Mouse (Mus musculus): Measurements from ENCODE around the gene Rnf4. TPM values are rescaled to one million over a fixed set of nuclear protein-coding genes. Genes with fewer than 3 reads are reported as not detected.
A peak's percentile ranks its signal among the peaks of the same experiment; 100 is the strongest.

Gene Rnf4
- total RNA-seq, 1 experiment from 2014 or later: 105 TPM

DNA sequence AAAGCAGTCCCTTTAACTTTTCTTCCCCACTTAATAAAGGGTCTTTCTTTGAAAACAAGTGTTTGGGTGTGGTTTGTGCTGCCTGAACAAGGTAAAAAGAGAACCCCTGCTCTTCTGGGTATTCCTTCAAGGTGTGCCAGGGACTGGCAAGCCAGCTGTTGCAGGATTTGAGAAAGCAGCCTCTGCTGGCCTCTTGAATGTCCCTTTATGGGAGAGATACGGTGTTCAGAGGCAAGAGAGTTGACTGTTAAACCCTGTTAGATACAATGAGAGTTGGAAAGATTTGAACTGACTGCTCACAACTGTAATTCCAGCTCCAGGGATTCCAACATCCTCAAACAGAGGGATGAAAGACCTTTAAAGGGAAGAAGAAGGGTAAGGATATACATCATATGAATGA lies 2.0 kb upstream of the Rnf4 start:
- ATAC-seq (ENCODE audit: extremely low read depth, insufficient number of reproducible peaks, low FRiP score, poor library complexity, severe bottlenecking): no peak

DNA sequence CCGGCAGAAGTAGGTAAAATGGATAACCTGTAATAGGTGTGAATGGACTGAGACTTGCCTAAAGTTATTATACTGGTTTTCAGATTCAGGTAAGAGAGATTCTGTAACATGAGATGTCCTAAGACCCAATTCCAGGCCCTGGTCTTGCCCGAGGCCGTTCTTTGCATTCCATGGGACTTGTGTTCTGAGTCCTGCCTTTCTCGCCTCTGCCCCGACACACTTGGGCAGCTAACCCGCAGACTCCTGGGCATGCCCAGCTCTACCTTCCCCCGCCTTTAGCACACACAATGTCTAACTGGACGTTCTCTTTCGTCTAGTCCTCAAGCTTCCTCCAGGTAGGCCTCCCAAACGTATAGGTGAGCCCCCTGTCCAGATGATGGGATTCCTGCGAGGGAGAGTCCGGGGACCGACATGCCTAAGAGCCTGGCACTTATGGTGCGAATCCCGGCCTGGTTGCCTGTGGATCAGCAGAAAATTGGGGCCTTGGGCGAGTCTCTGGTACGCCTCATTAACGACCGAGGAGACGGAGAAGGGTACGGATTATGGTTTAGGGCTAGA lies 471 bp upstream of the Rnf4 start:
- peak; percentile 7 for ATAC-seq (ENCODE audit: extremely low read depth, insufficient number of reproducible peaks, low FRiP score, poor library complexity, severe bottlenecking)

DNA sequence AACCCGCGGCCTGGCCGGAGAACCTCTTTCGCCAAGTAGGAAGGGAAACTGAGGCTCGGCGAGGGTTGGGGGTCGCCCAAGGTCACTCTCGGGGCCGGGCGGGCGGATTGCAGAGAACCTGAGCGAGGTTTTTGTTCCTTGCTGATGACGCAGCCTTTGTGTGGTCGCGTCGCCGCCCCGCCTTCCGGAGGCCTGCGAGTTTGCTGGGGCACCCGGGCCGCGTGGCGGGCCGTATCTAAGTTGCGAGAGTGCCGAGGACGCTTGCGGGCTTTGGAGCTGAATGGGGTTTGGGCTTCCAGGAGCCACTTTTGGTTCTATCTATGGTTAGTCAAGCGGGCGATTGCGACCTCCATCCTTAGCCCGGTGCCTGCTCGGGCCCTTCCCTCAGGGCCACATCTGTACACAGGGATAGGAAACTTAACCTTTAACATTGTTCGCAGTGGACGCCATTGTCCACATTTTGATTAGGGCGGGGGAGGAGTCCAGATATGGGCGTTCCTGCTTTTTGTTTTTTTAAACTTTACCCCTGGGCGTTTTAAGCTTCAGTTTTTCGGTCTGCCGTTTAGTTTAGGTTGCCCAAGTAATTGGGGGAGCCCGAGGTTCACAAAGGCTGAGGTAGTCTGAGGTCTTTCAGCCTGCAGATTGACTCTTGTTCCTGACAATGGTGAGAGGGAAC lies 824 bp downstream of the Rnf4 start:
- ATAC-seq (ENCODE audit: extremely low read depth, insufficient number of reproducible peaks, low FRiP score, poor library complexity, severe bottlenecking): no peak

DNA sequence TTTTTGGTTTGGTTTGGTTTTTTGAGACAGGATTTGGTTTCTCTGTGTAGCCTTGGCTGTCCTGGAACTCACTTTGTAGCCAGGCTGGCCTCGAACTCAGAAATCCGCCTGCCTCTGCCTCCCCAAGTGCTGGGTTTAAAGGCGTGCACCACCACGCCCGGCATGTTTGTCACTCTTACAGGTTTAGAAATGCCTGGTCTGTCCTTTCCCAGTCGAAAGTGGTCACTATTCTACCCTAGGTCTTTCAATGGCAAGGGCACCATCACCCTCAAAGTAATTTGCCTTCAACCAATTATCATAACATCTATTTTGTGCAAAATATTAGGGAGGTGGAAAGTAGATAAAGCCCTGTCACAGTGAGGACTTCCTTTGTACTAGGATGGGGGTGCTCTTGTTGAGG lies 4.2 kb downstream of the Rnf4 start:
- no peak for ATAC-seq (ENCODE audit: extremely low read depth, insufficient number of reproducible peaks, low FRiP score, poor library complexity, severe bottlenecking)

DNA sequence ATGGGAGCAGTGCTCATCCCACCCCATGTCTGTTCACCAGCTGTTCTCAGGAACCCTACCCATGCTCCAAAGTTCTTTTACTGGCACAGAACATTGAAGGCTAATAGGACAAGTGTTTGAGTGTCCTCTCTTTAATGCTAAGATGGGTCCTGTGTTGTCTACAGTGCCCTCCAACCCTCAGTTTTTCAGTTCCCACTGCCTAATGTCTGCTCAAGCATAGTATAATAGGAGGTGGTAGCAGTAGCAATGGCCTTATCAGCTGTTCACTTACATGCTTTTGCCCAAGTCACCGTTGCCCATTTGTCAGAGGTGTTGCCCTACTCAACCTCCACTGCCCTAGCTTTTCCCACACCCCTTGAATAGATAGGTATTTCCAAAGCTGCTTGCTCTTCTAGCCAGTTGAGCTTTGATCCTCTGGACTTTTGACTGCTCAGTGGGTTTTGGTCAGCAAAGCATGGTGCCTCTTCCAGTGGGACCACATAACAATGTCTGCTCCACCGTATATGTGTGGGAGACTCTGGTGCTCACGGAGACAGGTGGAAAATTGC lies 16.1 kb downstream of the Rnf4 start:
- no peak for ATAC-seq (ENCODE audit: extremely low read depth, insufficient number of reproducible peaks, low FRiP score, poor library complexity, severe bottlenecking)

DNA sequence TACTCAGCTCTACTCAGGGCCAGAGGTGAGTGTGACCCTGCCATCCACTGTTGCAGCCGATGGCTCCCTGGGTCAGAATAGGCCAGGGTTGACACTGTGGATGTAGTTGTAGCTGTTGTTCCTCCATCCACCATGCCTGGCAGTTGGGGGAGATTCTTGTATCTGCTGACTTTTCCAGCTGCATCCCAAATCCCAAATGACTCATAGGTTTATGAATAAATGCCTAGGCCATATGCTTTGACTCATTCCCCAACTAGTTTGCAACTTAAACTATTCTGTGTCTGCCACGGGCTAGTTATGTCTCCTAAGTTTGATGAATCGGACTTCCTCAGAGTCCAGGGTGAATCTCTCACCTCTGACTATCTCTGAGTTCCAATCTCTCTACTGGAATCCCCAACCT lies 24.2 kb downstream of the Rnf4 start:
- no peak for ATAC-seq (ENCODE audit: extremely low read depth, insufficient number of reproducible peaks, low FRiP score, poor library complexity, severe bottlenecking)

DNA sequence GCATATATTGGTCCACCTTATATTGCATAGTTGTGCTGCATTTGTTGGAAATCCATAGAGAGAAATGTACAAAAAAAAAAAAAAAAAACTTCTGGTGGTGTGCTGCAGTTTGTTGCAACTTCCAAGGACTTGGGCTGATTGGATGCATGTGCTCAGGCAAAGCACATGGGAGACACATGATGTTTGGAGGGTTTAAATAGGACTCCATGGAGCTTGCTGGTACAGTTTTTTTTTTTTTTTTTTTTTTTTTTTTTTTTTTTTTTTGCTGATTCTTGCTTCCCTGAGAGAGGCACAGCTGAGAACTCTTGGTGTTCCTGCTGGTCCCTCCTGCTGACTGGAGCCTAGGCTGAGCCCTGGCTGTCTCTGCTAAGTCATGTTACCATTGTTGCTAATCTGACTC lies 27.0 kb downstream of the Rnf4 start:
- no peak for ATAC-seq (ENCODE audit: extremely low read depth, insufficient number of reproducible peaks, low FRiP score, poor library complexity, severe bottlenecking)

DNA sequence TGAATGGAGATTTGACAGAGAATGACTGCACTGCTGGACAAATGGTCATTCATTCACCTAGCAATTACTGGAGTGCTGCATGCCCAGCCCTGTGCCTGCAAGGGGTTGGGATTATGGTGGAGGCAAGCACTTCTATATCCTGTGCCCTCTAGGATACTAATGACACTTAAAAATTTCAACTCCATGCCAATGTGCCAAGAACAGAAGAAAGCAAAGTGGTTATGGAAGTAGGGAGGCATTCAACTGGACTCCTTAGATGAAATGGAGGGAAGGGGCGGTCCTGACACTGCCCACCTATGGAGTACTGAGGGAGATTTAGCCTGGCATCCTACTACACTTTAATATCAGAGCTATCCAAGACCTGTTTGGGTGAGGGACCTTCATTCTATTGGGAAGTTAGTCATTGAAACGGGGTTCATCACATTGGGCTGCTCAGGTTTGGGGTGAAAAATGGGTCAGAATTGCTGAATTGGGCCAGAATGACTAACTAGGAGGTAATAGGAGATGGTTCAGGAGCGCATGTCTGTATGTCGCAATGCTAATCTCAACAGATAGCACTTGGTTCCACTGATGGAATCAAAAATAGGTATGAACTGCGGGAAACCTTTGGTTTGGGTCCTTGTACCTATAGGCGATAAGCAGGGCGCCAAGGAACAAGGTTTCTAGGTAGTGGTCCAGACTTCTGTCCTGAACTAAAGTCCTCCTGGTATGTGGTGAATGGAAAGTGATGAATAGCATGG lies 32.6 kb downstream of the Rnf4 start:
- no peak for ATAC-seq (ENCODE audit: extremely low read depth, insufficient number of reproducible peaks, low FRiP score, poor library complexity, severe bottlenecking)

DNA sequence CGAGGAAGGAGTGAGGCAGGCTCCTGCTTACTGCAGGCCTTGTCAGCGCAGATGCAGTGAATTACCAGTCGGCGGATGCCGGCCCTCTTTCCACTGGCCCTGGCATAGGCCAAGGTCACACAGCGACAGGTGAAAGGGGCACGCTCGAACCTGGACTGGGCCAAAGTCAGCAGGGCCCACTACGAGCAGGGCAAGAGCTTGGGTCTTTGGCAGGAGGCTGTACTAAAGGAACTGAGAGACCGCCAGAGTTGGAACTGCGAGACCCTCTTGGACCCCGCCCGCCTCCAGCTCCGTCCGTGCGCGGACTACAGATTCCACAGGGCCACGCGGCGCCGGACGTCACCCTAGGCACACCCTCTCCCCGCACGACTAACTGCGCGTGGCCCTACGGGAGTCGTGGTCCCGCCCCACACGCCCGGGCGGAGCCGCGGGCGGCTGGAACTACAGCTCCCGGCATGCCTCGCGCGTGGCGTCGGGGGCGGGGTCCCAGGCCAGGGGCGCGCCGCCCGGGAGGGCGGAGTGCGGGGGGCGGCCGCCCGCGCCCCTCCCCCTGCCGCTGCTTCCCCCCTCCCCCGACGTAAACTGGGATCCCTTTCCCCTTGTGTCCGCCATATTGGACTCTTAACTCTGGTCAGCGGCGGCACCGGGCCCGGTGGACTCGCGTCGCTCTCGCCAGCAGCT lies 33.4 kb downstream of the Rnf4 start, which contains the start of gene Fam193a:
Gene Fam193a, plus strand, starts transcription at position 593 of the 681 bp plus-strand sequence.
- ATAC-seq (ENCODE audit: extremely low read depth, insufficient number of reproducible peaks, low FRiP score, poor library complexity, severe bottlenecking): peak; percentile 96

DNA sequence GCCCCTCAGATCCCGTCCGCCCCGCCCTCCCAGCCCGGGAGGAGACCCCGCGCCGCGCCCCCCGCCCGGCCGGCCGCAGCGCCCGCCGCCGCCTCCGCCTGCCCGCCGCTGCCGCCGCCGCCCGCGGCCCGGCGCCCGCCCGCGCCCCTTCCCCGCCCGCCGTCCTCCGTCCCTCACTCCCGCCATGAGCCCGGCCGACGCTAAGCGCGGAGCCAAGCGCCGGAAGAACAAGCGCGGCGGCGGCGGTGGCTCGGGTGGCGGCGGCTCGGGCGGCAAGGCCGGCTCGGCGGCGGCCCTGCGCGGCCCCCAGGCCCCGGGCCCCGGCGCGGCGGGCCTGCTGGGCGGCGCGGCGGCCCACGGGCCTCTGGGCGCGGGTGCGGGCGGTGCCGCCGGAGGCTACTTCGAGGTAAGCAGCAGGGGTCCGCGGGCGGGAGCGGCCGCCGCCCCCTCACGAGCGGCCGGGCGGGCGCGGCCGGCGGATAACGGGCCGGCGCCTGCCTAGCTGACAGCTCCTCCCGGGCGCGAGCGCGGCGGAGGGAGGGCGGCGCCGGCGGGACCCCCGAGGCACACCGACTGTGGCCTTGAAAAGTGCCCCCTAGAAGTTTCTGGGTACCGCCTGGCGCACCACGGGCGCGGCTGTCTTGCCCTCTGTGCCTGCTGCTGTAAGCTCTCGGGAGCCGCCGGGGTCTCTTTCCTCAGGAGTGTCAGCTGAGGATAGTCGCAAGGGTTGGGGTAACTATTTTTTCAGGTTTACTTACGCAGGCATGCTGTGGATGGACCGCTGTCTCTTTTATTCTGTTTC lies 34.1 kb downstream of the Rnf4 start:
- no peak for ATAC-seq (ENCODE audit: extremely low read depth, insufficient number of reproducible peaks, low FRiP score, poor library complexity, severe bottlenecking)

DNA sequence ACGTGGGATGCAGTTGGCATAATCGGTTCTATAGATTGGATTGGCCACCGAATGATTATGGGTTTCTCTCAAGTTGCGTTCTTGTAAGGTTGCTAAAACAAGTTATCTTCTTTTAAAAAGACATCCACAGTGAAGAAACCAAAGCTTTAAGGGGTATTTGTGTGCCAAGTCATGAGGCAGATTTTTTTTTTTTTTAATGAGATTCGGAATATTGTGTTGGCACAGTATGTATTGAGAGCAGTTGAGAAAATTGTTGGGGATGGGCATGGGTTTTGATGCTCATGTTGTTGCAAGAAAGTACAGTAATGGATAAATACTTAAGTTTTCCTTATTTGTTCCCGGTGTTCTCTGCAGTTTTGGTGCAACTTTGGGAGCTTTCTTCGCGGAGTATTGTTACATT lies 34.8 kb downstream of the Rnf4 start:
- ATAC-seq (ENCODE audit: extremely low read depth, insufficient number of reproducible peaks, low FRiP score, poor library complexity, severe bottlenecking): no peak

DNA sequence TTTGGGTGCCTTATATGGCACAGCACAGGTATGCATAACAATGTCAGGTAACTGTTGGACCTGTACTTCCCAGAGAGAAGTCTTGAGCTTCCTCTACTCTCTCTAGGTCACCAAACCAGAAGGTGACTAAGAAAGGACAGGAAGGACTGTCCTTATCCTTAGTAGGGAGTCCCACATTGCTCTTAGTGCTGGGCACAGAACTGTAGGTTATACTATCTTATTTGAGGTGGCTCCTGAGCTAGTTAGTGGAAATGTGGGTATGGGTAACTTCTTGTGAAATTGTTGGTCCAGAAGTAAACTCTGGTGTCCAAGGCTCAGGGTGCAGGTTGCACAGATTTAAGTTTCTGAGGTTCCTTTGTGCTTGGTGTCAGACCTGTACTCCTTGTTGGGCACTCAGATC lies 36.1 kb downstream of the Rnf4 start:
- ATAC-seq (ENCODE audit: extremely low read depth, insufficient number of reproducible peaks, low FRiP score, poor library complexity, severe bottlenecking): no peak

DNA sequence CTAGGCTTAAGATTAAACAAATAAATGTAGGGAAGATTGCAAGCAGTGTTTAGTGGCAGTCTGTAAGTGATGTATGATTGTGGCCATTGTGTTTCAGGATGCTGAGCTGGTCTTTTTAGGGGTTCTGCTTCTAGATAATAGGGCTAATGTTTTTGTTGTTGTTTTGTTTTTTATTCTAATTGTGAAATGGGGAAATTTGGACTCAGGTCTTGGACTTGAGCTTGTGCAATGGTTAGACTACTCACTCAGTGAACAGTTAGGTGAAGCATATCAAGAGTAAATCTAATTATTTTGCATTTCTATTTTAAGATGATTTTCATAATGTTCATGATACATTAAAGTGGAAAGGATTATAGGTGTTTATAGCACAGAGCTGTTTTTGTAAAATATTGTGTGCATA lies 36.5 kb downstream of the Rnf4 start:
- no peak for ATAC-seq (ENCODE audit: extremely low read depth, insufficient number of reproducible peaks, low FRiP score, poor library complexity, severe bottlenecking)

DNA sequence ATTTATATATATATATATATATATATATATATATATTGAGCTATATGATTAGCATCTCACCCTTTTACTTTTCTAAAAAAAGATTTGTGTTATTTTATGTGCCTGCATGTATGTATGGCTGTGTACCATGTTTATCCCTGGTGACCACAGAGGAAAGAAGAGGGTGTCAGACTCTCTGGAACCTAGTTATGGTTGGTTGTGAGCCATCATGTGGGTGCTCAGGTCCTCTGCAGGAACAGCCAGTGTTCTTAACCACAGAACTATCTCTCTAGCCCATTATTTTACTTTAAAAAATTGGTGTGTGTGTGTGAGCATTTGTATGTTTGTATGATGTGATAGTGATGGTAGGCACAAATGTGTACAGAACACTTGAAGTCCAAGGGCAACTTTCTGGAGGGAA lies 42.7 kb downstream of the Rnf4 start:
- no peak for ATAC-seq (ENCODE audit: extremely low read depth, insufficient number of reproducible peaks, low FRiP score, poor library complexity, severe bottlenecking)

DNA sequence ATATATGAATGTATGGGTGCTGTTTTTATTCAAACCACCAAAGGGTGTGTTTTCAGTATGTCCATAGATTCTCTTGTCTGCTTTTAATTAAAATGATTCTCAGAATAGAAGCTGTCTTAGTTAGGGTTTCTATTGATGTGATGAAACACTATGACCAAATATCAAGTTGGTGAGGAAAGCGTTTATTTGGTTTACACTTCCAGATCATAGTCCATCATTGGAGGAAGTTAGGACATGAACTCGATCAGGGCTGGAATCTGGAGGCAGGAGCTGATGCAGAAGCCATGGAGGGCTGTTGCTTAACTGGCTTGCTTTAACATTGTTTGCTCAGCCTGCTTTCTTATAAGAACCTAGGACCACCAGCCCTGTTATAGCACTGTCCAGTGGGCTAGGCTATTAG lies 45.6 kb downstream of the Rnf4 start:
- no peak for ATAC-seq (ENCODE audit: extremely low read depth, insufficient number of reproducible peaks, low FRiP score, poor library complexity, severe bottlenecking)

DNA sequence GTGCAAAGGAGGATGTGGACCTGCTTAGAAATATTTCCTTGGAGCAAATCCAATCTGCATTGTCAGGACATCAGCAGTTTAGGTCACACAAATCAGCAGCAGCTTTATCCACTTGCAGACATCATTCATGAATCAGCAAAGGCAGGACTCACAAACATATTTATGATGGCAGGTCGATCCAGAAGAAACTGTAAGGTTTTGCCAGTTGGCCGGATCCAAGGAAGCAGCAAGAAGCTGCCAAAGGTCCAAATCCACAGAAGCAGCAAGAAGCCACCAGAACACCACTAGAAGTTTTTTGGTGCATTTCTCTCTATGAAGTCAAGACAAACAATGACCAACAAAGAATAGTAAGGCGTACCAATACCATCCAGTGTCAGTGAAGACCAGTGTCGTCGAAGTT lies 49.5 kb downstream of the Rnf4 start:
- no peak for ATAC-seq (ENCODE audit: extremely low read depth, insufficient number of reproducible peaks, low FRiP score, poor library complexity, severe bottlenecking)

DNA sequence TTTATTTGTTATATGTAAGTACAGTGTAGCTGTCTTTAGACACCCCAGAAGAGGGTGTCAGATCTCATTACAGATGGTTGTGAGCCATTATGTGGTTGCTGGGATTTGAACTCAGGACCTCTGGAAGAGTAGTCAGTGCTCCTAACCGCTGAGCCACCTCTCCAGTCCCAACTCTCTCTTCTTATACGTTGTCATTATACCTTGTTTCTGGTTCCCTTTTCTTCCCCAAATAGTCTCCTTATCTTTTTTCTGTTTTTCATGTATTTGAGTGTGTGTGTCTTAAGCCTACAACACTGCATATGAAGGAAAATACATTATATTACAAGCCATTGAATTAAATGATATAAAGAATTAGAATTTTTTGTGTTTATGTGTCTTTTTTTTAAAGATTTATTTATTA lies 50.7 kb downstream of the Rnf4 start:
- ATAC-seq (ENCODE audit: extremely low read depth, insufficient number of reproducible peaks, low FRiP score, poor library complexity, severe bottlenecking): no peak

DNA sequence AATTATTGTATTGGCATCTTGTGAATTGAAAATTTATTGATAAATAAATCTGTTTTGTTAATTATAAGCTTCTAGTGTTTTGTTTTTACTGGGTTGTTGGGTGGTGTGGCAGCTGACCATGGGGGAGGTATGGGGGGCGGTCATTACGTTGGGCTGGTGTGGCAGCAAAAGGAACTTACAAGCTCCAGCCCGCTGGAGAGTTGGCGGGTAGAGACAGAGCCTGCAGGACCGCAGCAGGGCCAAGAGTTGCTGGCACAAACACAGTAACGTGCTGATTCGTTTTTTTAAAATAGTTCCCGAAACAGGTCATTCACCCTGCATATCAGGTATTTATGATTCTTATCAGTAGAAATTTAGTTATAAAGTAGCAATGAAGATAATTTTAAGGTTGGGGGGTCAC lies 57.2 kb downstream of the Rnf4 start:
- no peak for ATAC-seq (ENCODE audit: extremely low read depth, insufficient number of reproducible peaks, low FRiP score, poor library complexity, severe bottlenecking)

DNA sequence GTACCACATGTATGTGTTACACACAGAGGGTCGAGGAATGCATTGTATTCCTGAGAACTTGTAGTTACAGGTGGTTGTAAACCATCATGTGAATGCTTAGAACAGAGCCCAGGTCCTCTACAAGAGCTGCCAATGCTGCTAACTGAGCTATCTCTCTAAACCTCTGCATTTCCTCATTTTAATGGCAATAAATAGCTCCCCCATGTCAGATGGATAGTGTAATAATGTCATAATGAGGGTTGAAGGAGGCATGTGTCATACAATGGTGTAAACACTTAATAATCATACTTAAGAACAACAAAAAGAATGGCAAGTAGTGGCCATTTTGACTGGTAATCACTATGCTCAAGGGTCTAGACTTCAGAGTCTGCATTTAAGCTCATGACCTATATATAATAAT lies 59.3 kb downstream of the Rnf4 start:
- ATAC-seq (ENCODE audit: extremely low read depth, insufficient number of reproducible peaks, low FRiP score, poor library complexity, severe bottlenecking): no peak
